Mouse (Mus musculus) ES-E14 (cell line): ENCODE measurements around the gene Dcpp2.
"Not testable (repeated sequence)": the region's sequence is repeated elsewhere in the genome, so short reads cannot be mapped to it uniquely, and the experiment has no call there.

ENCODE experiments used
- CHD2 ChIP-seq: IDR thresholded peaks from 2 replicates; pipeline ENCODE4 v1.6.1; 2014; ENCODE audit warnings: mild to moderate bottlenecking, low read depth, low read length, inconsistent platforms
- HCFC1 ChIP-seq: IDR thresholded peaks from 2 replicates; pipeline ENCODE4 v1.6.1; 2012; ENCODE audit warnings: low read length, inconsistent platforms, borderline replicate concordance; ENCODE audit not compliant: insufficient read depth
- MAFK ChIP-seq: IDR thresholded peaks from 2 replicates; pipeline ENCODE4 v1.6.1; 2014; ENCODE audit warnings: mild to moderate bottlenecking, low read depth, low read length, inconsistent platforms; ENCODE audit not compliant: insufficient read depth
- ZC3H11A ChIP-seq: IDR thresholded peaks from 2 replicates; pipeline ENCODE4 v1.6.1; 2012; ENCODE audit warnings: low read depth, mild to moderate bottlenecking, inconsistent platforms, low read length, borderline replicate concordance

DNA sequence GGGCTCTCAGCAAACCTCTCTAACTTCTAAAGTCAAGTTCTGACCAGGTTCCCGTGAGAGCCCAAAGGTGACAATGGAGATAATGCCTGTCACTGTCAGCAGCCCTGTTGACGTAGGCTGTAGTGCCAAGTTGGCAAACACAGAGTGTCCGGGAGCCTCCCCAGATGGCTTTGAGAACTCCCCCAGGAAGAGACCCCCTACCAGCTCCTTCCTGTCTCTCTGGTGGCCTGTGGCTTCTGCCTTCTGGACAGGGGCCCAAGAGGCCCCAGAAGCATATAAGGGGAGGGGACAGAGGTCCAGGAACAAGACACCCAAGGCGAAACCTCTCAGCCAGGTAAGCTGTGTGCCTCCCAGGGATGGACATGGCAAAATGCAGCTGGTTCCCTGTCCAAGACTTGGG, at the start of gene Dcpp2, which contains the start of gene Dcpp1:
- not testable (repeated sequence) for TF ChIP-seq HCFC1, ZC3H11A, CHD2, MAFK
